Mouse (Mus musculus) cortical plate, adult 2 months (tissue): ENCODE measurements around the gene Dclk1.

Source experiments
- CTCF ChIP-seq: fragments of 200-500 bp; IDR thresholded peaks from 2 replicates; pipeline ENCODE4 v1.5.1; 2011; ENCODE audit warnings: mild to moderate bottlenecking, control low read depth, low read length; ENCODE audit not compliant: insufficient read depth; ENCODE audit errors: extremely low read depth
- POLR2A ChIP-seq: fragments of 200-500 bp; IDR thresholded peaks from 2 replicates; pipeline ENCODE4 v1.6.1; 2011; ENCODE audit warnings: mild to moderate bottlenecking, low read length, control low read depth; ENCODE audit not compliant: insufficient read depth; ENCODE audit errors: extremely low read depth

- TF ChIP-seq CTCF (no peak), POLR2A (no peak)
Observed at GRCm38 (mm10) chr3:55277829-55278228, 35.7 kb downstream of the Dclk1 start.
